Mouse (Mus musculus) gastrocnemius, postnatal 36 days (tissue): ENCODE results near the gene Fam173a. TPM values are rescaled to one million over a fixed set of nuclear protein-coding genes. Genes with fewer than 3 reads are reported as not detected.
A peak's percentile ranks its signal among the peaks of the same experiment; 100 is the strongest.

Experiments used
- DNase-seq, 2 experiments: peaks; one replicate each; pipeline ENCODE4 v3.0.0; 2022
- intact Hi-C: fragments of 180-260 bp; cut with DNase I; formaldehyde crosslinking; loops from one replicate; pipeline ENCODE4 v1.15.1; 2025
- long read RNA-seq, 2 experiments: library from polyadenylated mRNA; stranded (forward); transcript quantifications; one replicate each; pipeline ENCODE4 v2.0.0; 2021
- total RNA-seq, 2 experiments: library from RNA; stranded (reverse); gene quantifications; 2 replicates each; pipeline ENCODE4 v1.2.3; 2021

Fam173a gene
- 10 to 100 TPM; 34.8 to 38.9 TPM for total RNA-seq
- long read RNA-seq, experiment 1, transcript Fam173a-201 (5 exons, 1,321 nt): major isoform, 35 of 44 reads
- long read RNA-seq, experiment 1, partial matches to known transcripts: 4 of 44 reads
- long read RNA-seq, experiment 1, other reads (novel, unspliced or antisense): 1 of 44 reads
- long read RNA-seq, experiment 2, transcript Fam173a-201 (5 exons, 1,321 nt): major isoform, 50 of 54 reads
- long read RNA-seq, experiment 2, partial matches to known transcripts: 0 of 54 reads
- long read RNA-seq, experiment 2, other reads (novel, unspliced or antisense): 0 of 54 reads

DNA sequence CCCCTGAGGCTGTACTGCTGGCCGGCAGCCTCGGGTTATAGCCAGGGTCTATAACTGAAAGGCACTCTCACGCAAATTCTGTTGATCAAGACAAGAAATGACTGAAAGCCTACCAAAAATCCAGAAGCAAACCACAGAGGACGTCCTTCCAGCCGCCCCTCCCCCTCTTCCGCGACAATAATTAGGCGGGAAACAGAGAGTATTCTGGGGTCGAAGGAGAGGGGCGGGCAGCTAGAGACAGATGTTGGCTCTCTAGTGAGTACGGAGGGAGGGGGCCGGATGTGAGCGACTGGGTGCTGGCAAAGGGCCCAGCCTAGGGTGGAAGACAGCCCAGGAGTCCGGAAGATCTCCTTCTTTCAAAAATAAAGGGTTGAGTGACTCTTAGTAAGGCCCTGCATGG lies at the start of gene Fam173a:
TSS of gene Fam173a (minus strand) at position 287 of the 400 bp plus-strand sequence.
- intact Hi-C loops: no loop called here
- DNase-seq: peak in 1 of 2 experiments; percentile 66

DNA sequence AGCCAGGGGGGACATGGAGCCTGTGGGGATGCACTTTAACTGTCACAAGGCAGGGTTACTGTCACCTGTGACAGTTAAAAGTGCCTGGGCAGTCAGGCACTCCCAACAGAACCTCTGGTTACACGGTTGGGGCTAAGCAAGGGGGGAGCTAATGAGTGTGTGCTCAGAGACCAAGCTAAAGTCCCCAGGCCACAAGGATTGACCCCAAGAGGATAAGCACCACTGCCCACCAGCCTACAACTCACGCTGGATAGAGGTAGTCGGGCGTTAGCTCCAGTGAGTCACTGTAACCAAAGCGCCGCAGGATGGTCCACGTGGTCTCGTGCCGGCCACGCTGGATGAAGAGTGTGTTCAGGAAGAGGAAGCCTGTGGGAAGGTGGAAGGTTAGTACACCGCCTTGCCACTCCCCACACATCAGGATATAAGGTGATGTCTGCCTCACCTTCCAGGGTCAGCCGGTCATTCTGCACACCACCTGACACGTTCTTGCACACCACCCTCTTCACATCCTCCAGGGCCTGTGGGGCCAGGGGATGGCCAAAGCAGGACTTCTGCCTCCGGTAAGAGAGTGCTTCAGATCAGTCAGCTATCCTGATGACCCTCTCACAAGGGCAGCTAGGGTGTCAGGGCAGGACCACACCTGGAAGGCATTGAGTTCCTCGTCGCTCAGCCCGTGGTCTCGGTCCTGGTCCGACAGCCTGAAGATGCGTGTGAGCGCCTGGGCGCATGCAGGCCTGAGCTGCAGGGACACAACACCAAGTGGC lies 48.6 kb upstream of the Fam173a start, which contains the start of gene Gm20683:
TSS of gene Gm20683 (minus strand) at position 647 of the 764 bp plus-strand sequence.
- DNase-seq: no peak

GRCm38 (mm10) chr17:25840519-25840918 lies 47.8 kb upstream of the Fam173a start:
- no peak for DNase-seq
- intact Hi-C loops: no loop called here

More for the DNA sequence above, 48.6 kb upstream of the Fam173a start, which contains the start of gene Gm20683:
- intact Hi-C loops: no loop called here

- DNase-seq: no peak
Measured at GRCm38 (mm10) chr17:25839455-25840235, 46.9 kb upstream of the Fam173a start.

DNA sequence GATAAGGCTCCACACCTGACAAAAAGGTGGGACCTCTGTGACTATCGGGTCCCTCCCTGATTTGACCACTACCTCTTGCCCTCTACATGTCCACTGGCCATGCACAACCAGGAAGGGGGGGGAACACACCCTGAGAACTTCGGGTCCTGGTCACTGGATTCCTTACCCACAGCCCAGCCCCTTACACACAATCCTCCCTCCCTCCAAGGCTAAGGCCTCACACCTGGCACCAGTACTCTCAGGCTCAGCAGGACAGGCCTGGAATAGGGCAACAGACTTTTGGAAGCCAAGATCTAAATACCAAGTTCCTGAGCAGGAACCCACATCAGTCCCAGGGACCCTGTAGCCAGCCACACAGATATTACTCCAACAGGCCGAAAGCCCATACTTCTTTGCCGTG lies 46.2 kb upstream of the Fam173a start:
- intact Hi-C loops: no loop called here
- DNase-seq: no peak

More at GRCm38 (mm10) chr17:25839455-25840235, 46.9 kb upstream of the Fam173a start:
- intact Hi-C loops: no loop called here

DNA sequence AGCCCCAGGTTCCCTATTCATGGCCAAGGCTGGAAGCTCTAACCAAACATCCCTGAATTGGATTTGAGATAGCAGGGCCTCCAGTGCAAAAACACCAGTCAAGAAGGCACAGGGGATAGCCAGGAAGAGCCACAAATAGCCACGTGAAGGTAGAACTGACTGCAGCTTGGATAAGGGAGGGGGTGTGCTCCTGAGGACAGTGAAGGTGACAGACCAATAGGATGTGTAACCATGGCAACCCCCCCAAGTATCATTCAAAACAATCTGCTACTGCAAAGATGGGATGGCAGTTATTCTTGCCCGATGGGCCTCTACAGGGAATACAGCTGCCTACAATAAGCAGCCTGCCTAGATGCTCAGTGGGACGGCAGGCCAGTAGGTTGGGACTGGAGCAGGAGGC lies 44.8 kb upstream of the Fam173a start:
- no peak for DNase-seq
- intact Hi-C loops: no loop called here

DNA sequence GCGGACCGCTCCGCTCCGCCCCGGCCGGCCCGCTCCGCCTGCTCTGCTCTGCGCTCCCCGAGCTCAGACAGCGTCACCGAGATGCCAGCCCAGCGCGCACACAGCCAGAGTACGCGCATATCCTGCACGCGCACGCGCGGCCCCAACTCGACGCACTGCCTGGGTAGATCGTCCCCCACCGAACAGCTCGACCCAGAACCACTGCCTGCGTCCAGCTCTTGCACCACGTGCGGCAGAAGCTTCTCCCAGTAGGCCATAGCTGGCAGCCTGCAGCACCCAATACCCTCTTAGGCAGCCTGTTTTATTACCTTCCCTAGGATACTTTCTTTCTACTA lies 44.3 kb upstream of the Fam173a start, which contains the start of gene Rhbdl1:
TSS of gene Rhbdl1 (minus strand) at position 220 of the 335 bp plus-strand sequence.
- peak; percentile 72 for DNase-seq
- intact Hi-C loops: no loop called here

DNA sequence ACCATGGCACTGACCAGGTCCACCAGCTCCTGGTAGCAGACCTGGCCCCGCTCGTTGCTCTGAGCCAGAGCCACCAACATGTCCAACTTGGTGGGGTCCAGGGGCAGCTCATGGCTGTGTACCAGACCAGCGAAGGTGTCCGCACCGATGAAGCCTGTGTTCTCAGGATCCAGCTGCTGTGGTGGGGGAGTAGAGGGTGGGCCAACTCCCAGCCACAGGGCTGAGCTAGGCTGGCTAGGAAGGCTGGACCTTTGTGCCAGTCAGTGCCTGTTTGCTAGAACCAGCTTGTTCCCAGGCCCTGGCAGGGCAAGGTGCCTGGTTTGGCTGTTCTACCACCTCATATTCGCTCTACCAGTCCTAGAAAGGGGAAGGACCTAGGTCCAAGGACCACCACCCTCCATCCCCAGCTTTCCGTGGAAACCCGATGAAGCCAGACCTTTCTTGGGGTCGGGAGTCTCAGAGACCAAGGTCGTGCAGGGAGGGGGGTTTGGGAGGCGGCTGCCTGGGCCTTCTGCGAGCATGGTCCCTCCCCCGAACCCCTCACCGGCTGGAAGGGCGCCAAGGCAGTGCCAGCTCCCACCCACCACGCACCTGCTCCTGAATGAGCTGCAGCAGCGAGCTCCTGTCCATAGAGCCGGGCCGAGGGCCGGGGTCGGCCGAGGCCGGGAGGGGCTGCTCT lies 43.8 kb upstream of the Fam173a start:
- no peak for DNase-seq
- intact Hi-C loops: no loop called here

- DNase-seq: no peak
- intact Hi-C loops: no loop called here
Measured at GRCm38 (mm10) chr17:25835816-25836215, 43.1 kb upstream of the Fam173a start.

DNA sequence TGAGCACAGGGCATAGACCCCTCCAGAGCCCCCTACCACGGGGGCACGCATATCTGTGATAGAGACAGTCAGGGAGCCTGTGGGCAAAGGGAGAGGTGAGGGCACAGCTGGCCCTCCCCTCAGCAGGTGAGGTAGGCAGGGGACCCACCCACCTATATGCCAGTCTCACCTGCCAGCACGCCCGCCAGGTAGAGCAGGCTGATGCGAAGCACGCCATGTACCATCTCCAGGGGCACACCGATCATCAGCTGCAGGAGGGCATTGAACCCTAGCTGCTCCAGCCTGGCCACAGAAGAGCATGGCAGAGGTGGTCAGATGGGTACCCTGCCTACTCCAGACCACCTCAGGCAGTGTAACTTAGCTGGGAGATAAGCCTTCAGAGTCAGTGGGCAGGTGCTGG lies 42.6 kb upstream of the Fam173a start:
- no peak for DNase-seq
- intact Hi-C loops: no loop called here

DNA sequence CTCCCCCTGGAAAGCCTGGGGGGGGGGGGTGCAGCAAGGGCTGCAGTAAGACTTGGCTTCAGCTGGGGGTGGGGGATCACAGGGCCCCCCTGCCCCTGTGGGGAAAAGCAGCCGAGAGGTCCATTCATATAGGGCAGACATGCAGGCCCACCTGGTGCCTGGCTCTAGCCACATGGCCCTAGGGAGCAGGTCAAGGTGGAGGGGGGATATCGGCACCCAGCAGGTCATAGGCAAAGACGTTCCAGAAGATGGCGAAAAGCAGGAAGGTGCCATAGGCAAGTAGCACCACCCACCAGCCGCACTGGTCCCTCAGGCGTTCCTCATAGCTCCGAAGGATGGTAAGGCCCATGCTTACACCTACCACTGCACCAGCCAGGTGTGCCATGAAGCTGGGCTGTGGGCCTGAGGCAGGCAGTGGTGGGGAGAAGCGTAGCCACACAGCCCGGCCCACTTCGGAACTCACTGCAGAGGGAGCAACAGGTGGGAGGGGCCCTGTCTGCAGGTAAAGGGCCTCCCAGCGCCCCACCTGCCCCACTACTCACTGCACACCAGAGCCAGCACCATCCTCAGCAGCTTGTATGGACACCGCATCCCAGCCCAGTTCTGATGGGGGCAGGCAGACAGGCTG lies 42.0 kb upstream of the Fam173a start:
- no peak for DNase-seq
- intact Hi-C loops: no loop called here

DNA sequence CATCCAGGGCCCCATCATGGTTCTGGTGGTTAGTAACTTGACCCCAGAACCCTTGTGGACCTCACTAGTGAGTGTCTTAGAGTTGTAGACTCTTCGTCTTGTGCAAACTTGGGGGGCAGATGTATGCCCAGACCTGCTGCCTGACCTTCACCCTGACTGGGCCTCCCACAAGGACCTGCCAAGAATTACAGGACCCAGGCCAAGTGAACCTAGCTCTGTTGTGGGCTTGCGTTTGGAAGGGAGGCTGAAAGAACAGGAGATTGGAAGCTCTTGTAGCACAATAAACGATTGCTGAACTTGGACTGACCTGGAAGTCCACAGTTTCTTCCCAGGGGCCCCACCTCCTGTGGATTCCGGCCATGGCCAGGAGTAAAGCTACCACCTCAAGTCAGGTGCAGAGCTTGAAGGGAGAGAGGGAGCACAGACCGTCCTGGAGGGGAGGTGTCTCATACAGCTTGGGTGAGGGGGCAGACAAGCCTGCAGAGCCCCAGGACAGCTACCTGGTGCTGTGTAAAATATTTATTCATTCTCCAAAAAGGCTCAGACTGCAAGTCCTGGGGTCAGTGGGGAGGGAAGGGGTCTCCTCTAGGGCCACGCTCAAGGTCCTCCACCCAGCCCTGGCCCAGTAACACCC lies 41.4 kb upstream of the Fam173a start:
- no peak for DNase-seq
- intact Hi-C loops: loop anchor here (2.0 kb wide), 1 partner anchor 41 kb away; the partner anchor contains the start of gene Mettl26

GRCm38 (mm10) chr17:25833291-25833663 lies 40.6 kb upstream of the Fam173a start, which contains the start of gene Stub1:
Stub1 (minus strand) TSS chr17:25833404.
- DNase-seq: peak; percentile 89 to 93
- intact Hi-C loops: loop anchor here (2.0 kb wide), 1 partner anchor 42 kb away; the partner anchor contains the start of gene Mettl26

DNA sequence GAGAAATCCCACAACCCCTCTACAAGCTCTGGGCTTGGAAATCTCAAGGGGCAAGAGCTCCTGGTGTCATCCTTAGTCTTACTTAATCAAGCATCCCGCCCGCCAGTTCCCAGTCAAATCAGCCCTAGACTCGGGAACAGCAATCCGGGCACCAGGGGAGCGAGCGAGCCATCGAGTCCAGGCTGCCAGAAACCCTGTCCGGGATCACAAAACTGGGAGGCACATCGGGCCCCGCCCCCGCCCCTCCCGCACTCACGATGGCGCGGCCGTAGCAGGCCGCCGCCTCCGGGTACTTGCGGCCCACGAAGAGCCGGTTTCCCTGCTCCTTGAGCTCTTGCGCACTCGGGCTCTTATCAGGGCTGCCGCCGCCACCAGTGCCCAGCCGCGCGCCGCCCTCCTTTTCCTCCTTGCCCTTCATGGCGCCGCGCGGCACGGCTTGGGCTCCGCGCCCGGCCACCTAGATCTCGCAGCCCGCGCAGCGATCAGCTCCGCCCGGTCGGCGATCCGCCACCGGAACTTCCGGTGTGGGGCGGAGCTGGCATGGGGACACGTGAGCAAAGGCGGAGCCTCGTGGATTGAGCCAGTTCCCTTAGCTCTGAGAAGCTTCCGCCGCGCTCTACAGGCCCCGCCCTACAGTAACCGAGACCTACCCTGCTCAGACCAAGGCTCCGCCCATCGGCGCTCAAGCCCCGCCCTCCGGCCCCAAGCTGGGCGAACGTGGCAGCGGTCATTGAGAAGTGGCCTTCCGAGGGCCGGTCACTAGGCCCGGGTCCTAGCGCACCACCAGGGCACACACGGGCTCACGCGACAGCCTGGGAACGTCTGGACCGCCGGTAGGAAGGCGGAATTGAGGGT lies 40.0 kb upstream of the Fam173a start:
- intact Hi-C loops: loop anchor here (2.0 kb wide), 1 partner anchor 42 kb away; the partner anchor contains the start of gene Mettl26
- DNase-seq: peak; percentile 99 to 100

DNA sequence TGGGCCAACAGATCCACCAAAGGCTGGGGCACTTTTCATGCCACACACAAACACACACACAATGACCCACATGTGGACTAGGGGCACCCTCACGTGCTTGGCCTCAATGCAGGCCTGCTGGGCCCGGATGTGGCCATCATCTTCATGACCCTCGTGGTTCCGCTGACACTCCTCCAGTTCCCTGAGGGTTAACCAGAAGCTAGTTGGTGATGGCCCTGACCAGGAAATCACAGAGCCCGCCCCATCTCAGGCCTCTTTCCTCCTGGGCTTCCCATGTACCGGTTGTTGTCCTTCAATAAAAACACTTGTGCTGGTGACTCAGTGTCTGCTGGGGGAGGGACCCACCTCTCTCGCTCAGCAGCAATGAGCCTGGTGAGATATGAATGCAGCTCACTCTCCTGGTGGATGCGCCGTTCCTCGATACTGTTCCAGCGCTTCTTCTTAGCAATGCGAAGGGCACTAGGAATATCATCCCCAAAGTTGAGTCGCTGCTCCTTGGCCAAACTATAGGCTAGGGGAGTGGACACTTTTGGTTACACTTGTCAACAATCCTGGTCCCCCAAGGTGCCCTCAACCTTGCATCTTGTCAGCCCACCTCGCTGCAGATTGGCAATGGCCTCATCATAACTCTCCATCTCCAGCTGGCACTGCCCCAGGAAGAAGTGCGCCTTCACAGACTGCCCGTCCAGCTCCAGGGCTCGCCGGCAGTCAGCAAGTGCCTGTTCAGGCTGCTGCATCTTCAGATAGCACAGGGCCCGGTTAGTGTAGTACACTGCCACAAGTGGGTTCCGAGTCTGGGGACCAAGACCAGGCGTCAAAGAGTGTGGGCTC lies 39.0 kb upstream of the Fam173a start:
- DNase-seq: no peak
- intact Hi-C loops: loop anchor here (2.0 kb wide), 1 partner anchor 43 kb away; the partner anchor contains the start of gene Mettl26

DNA sequence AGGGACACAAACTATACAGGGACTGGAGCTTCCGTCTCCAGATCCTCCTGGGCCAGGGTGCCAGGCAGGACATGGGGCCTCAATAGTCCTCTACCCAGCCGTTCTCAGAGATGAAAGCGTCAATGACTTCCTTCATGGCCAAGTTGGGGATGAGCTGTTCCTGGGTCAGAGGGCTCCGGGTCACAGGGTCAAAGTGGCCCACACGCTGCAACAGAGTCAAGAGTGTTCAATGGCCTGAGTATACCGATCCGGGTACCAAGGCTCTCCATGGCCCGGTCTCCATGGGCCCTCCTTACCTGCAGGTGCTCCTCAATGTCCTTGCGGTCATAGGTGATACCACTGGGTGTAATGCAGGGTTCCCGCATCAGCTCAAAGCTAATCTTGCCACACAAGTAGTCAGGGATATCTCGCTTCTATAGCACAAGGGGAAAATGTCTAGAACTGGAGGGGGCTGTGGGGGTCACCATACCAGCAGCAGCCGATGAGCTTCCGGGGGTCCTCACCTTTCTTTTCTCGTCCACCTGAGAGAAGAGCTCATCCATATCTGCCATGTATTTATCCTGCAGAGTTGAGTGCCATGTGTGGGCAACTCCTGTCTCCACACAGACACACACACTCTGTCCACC lies 38.2 kb upstream of the Fam173a start:
- intact Hi-C loops: no loop called here
- no peak for DNase-seq
